Mouse (Mus musculus): Measurements from ENCODE around the gene Olfr1082. TPM values are rescaled to one million over a fixed set of nuclear protein-coding genes. Genes with fewer than 3 reads are reported as not detected.
"Not testable (repeated sequence)": the region's sequence is repeated elsewhere in the genome, so short reads cannot be mapped to it uniquely, and the experiment has no call there.

The Olfr1082 gene
- not detected in 2 replicates for polyA plus RNA-seq (2015; fragmentation: Nextera tagmentation; extraction: Ambion mirVana)

DNA sequence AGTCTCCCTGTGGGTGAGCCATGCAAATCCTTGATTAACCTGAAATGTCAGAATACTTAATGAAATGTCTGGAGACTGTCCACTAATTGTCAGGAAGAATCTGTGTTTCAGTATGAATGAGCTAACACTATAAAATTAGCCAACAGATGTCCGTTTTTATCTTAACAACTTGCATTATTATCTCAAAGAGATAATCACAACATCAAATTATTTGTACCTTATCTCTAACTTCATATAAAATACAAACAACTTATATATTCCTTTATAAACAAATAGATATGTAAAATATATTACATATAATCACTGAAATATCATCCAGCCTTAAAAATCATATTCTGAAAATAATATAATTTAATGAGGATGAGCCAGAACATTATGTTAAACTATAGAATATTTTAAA lies at the start of gene Olfr1082:
Gene Olfr1082, minus strand, starts transcription at position 101 of the 400 bp plus-strand sequence.
- H3K4me3 ChIP-seq; H3K36me3 ChIP-seq; H3K9me3 ChIP-seq; H3K4me1 ChIP-seq (replicated peaks); H3K27me3 ChIP-seq; H3K9ac ChIP-seq; ATAC-seq (ENCODE audit: low FRiP score, low read depth); H3K4me2 ChIP-seq; H3K27ac ChIP-seq (replicated peaks): not testable (repeated sequence)
- WGBS: 44% methylated on average over 1 of the region's 1 CpGs

DNA sequence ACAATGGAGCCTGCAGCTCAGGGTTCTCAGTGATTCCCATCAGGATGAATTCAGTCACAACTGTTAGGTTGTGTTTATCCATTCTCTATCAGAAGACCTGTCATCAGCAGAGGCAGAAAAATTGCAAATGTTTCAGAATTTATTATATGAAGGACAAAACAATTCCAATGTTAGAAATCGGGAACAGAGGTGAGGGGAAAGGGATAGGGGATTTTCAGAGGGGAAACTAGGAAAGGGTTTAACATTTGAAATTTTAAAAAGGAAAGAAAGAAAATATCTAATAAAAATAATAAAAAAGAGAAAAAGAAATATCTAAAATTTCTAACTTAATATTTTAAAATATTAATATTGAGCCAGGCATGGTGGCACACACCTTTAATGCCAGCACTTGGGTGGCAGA lies 40.9 kb upstream of the Olfr1082 start, which contains the start of gene Olfr1084:
Gene Olfr1084, minus strand, starts transcription at position 101 of the 400 bp plus-strand sequence.
- not testable (repeated sequence) for H3K27me3 ChIP-seq; H3K27ac ChIP-seq (replicated peaks); ATAC-seq (ENCODE audit: low FRiP score, low read depth); H3K4me3 ChIP-seq; H3K9ac ChIP-seq; H3K36me3 ChIP-seq; H3K4me1 ChIP-seq (replicated peaks); H3K4me2 ChIP-seq; H3K9me3 ChIP-seq
- 88% methylated on average over 1 of the region's 1 CpGs for WGBS

DNA sequence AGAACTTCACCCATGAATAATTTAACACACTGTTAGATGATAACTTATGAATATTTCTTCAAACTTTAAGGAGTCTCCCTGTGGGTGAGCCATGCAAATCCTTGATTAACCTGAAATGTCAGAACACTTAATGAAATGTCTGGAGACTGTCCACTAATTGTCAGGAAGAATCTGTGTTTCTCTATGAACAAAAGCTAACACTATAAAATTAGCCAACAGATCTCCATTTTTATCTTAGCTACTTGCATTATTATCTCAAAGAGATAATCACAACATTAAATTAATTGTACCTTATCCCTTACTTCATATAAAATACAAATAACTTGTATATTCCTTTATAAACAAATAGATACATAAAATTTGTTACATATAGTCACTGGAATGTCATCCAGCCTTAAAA lies 40.6 kb downstream of the Olfr1082 start, which contains the start of gene Olfr1080:
Gene Olfr1080, minus strand, starts transcription at position 101 of the 400 bp plus-strand sequence.
- H3K27me3 ChIP-seq; H3K4me1 ChIP-seq (replicated peaks); H3K9me3 ChIP-seq; H3K27ac ChIP-seq (replicated peaks); H3K4me3 ChIP-seq; ATAC-seq (ENCODE audit: low FRiP score, low read depth); H3K4me2 ChIP-seq; H3K36me3 ChIP-seq; H3K9ac ChIP-seq: not testable (repeated sequence)

Other genes starting within 250 kb of the Olfr1082 start
- gene Olfr1055, start 248.7 kb downstream of the Olfr1082 start, polyA plus RNA-seq (2015; fragmentation: Nextera tagmentation; extraction: Ambion mirVana): not detected in 2 replicates
- not detected in 2 replicates for gene Olfr1056, start 236.5 kb downstream of the Olfr1082 start, polyA plus RNA-seq (2015; fragmentation: Nextera tagmentation; extraction: Ambion mirVana)
- not detected in 2 replicates for gene Olfr1057, start 220.6 kb downstream of the Olfr1082 start, polyA plus RNA-seq (2015; fragmentation: Nextera tagmentation; extraction: Ambion mirVana)
- gene Olfr1058, start 210.4 kb downstream of the Olfr1082 start, polyA plus RNA-seq (2015; fragmentation: Nextera tagmentation; extraction: Ambion mirVana): not detected in 2 replicates
- not detected in 2 replicates for gene Olfr1061, start 184.9 kb downstream of the Olfr1082 start, polyA plus RNA-seq (2015; fragmentation: Nextera tagmentation; extraction: Ambion mirVana)
- gene Olfr1062, start 172.2 kb downstream of the Olfr1082 start, polyA plus RNA-seq (2015; fragmentation: Nextera tagmentation; extraction: Ambion mirVana): not detected in 2 replicates
- gene Olfr1065, start 148.4 kb downstream of the Olfr1082 start, polyA plus RNA-seq (2015; fragmentation: Nextera tagmentation; extraction: Ambion mirVana): not detected in 2 replicates
- gene Olfr1066, start 142.7 kb downstream of the Olfr1082 start, polyA plus RNA-seq (2015; fragmentation: Nextera tagmentation; extraction: Ambion mirVana): not detected in 2 replicates
- gene Olfr228, start 111.6 kb downstream of the Olfr1082 start, polyA plus RNA-seq (2015; fragmentation: Nextera tagmentation; extraction: Ambion mirVana): not detected in 2 replicates
- not detected in 2 replicates for gene Olfr1076, start 90.5 kb downstream of the Olfr1082 start, polyA plus RNA-seq (2015; fragmentation: Nextera tagmentation; extraction: Ambion mirVana)
- gene Olfr1079, start 56.5 kb downstream of the Olfr1082 start, polyA plus RNA-seq (2015; fragmentation: Nextera tagmentation; extraction: Ambion mirVana): not detected in 2 replicates
- not detected in 2 replicates for gene Olfr1080, start 40.7 kb downstream of the Olfr1082 start, polyA plus RNA-seq (2015; fragmentation: Nextera tagmentation; extraction: Ambion mirVana)
- gene Olfr1084, start 40.8 kb upstream of the Olfr1082 start, polyA plus RNA-seq (2015; fragmentation: Nextera tagmentation; extraction: Ambion mirVana): not detected in 2 replicates
- gene Olfr1085, start 63.1 kb upstream of the Olfr1082 start, polyA plus RNA-seq (2015; fragmentation: Nextera tagmentation; extraction: Ambion mirVana): not detected in 2 replicates
- gene Olfr1086, start 81.1 kb upstream of the Olfr1082 start, polyA plus RNA-seq (2015; fragmentation: Nextera tagmentation; extraction: Ambion mirVana): not detected in 2 replicates
- gene Olfr1087, start 99.4 kb upstream of the Olfr1082 start, polyA plus RNA-seq (2015; fragmentation: Nextera tagmentation; extraction: Ambion mirVana): not detected in 2 replicates
- gene Olfr1089, start 134.7 kb upstream of the Olfr1082 start, polyA plus RNA-seq (2015; fragmentation: Nextera tagmentation; extraction: Ambion mirVana): not detected in 2 replicates
- gene Olfr1090, start 160.0 kb upstream of the Olfr1082 start, polyA plus RNA-seq (2015; fragmentation: Nextera tagmentation; extraction: Ambion mirVana): not detected in 2 replicates
- gene Olfr1093, start 183.5 kb upstream of the Olfr1082 start, polyA plus RNA-seq (2015; fragmentation: Nextera tagmentation; extraction: Ambion mirVana): not detected in 2 replicates
- not detected in 2 replicates for gene Olfr141, start 211.1 kb upstream of the Olfr1082 start, polyA plus RNA-seq (2015; fragmentation: Nextera tagmentation; extraction: Ambion mirVana)
- not detected in 2 replicates for gene Olfr1094, start 225.7 kb upstream of the Olfr1082 start, polyA plus RNA-seq (2015; fragmentation: Nextera tagmentation; extraction: Ambion mirVana)